Mouse (Mus musculus) midbrain, embryonic 11.5 days (tissue): Measurements from ENCODE around the gene Nudt15. TPM values are rescaled to one million over a fixed set of nuclear protein-coding genes. Genes with fewer than 3 reads are reported as not detected.

Experiments
- polyA plus RNA-seq: library from polyadenylated mRNA; unstranded; fragments of >200 nt; fragmentation: Nextera tagmentation; extraction: Ambion mirVana; gene quantifications from 2 replicates; pipeline ENCODE4 v1.2.1, GENCODE M21; 2014

Gene Nudt15
- polyA plus RNA-seq, 1 experiment from 2014 or later: 10.8 TPM

Other genes with a start within 250 kb of the Nudt15 start
- gene Rb1, start 222.4 kb downstream of the Nudt15 start, polyA plus RNA-seq: 41.4 and 49.2 TPM in 2 replicates
- gene Itm2b, start 163.0 kb downstream of the Nudt15 start, polyA plus RNA-seq: 325 and 356 TPM in 2 replicates
- gene Med4, start 38.2 kb downstream of the Nudt15 start, polyA plus RNA-seq: 100 and 105 TPM in 2 replicates
- 116 and 129 TPM in 2 replicates for gene Sucla2, start 22.9 kb downstream of the Nudt15 start, polyA plus RNA-seq
- not detected in 2 replicates for gene Gm21750, start 113.0 kb upstream of the Nudt15 start, polyA plus RNA-seq